Mouse (Mus musculus) heart, adult 2 months (tissue): ENCODE data around the gene Nfatc4.

Experiments used
- CTCF ChIP-seq: fragments of 200-600 bp; IDR thresholded peaks from 2 replicates; pipeline ENCODE4 v1.8.1; 2022; ENCODE audit warnings: antibody characterized with exemption, mild to moderate bottlenecking, moderate library complexity
- POLR2A ChIP-seq: fragments of 200-500 bp; IDR thresholded peaks from 2 replicates; pipeline ENCODE4 v1.6.1; 2011; ENCODE audit warnings: mild to moderate bottlenecking, low read depth, low read length, control low read depth; ENCODE audit not compliant: insufficient read depth

- TF ChIP-seq CTCF (peak; percentile 37), POLR2A (no peak)
Measured at GRCm38 (mm10) chr14:55878316-55878940, 55.5 kb downstream of the Nfatc4 start.
